Mouse (Mus musculus) adrenal gland, postnatal 25 days (tissue): ENCODE data around the gene Mpv17. TPM values are rescaled to one million over a fixed set of nuclear protein-coding genes. Genes with fewer than 3 reads are reported as not detected.

Source experiments
- DNase-seq: peaks from one replicate; pipeline ENCODE4 v3.0.0; 2021; ENCODE audit warnings: mixed read lengths
- total RNA-seq: library from RNA; stranded (reverse); gene quantifications from 2 replicates; pipeline ENCODE4 v1.2.3, GENCODE M21; 2021

Gene Mpv17
- total RNA-seq, 1 experiment from 2014 or later = 66.6 TPM

DNA sequence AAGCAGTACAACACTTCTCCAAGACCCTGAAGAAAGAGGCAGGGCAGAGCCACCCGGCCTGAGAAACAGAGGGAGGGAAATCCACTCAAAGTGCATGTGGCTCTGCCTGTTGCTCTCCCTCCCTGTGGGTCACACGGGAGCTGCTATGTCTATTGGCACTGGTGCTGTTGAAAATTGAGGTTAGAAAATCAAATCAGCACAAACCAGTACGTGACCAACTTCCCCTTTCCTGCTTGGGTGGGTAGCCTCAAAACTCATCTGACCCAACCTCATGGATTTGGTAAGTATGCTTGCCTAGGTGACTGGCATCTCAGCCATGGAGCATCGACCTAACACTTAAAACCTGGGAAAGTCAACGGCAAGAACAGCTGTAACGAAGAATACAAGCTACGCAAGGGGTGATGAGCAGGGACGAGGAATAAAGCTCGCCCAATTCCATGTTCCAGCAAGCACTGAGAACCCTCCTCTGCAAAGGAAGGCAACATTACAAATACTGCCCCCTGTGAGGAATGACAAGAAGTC is 48.2 kb downstream of the Mpv17 start, which contains the start of gene Dnajc5g:
TSS of gene Dnajc5g (plus strand) at position 472 of the 522 bp plus-strand sequence.
- DNase-seq = no peak

GRCm38 (mm10) chr5:31095711-31096480 is 58.2 kb downstream of the Mpv17 start:
- DNase-seq = no peak

GRCm38 (mm10) chr5:31094799-31095691 is 59.0 kb downstream of the Mpv17 start:
- DNase-seq = peak; percentile 37

DNA sequence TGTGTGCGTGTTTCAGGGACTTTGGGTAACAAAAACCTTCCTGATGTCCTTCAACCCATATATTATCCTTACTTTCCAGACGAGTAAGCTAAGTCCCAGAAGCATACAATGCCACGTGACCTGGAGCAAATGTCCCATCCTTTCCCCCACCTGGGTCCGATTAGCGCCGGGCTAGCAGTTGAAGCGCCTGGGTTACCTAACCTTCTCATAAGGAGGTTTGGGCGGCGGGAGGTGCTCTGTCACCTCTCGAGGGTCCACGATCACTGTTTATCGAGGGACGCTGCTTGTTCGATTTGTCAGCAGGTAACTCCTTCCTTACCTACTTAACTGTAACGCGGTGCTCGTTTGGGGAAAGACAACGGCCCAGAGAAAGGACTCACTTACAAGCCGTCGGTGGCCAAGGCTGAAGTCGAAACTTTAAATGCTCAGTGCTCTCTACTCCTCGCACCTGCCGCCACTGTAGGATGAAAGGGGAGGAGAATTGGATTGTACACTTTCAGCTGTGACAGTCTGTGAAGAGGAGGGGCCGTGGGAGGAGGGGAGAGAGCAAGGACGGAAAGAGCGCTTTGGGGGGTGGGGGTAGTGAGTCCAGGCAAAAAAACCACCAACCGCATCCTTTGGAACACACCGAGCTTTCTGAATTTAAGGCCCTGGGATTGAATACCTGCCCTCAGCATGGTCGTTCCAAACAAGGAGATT is 59.8 kb downstream of the Mpv17 start:
- DNase-seq = no peak

DNA sequence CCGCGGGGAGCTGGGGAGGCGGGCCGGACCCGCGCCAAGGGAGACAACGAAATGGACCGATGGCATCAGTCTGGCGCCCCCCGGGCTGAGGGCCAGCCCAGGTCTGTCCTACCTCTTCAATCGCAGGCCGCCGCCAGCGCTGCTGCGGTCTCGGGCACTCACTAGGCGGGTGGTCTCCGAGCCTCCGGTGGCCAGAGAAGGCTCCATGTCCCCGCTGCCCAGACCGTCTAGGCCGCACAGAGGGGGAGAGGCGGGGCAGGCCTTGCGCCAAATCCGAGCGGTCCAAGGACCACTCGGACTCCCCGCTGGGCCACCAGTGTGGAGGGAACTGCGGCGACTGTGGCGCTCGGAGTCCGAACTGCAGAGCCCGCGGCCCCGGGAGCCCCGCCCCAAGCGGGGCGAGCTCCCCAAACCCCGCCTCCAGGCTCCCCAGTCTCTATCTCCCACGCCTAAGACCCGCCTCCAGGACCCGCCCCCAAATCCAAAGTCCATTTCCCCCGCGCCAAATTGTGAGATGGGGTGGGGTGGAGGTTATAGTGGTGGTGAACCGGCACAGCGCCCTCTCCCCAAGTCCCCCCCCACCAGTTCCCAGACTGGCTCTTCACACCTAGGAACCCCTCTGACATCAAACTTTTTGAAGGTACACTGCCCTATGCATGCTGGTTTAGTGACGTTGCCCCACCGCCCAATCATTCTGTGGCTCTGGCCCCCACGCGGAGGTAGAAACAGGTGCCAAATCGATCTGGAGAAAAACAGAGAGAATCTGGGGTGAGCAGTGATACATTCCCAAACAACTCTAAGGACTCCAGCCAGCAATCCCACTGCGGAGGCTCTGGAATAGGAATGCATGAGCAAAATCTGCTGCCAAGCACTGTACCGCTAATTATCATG is 60.7 kb downstream of the Mpv17 start:
- DNase-seq = peak; percentile 46

DNA sequence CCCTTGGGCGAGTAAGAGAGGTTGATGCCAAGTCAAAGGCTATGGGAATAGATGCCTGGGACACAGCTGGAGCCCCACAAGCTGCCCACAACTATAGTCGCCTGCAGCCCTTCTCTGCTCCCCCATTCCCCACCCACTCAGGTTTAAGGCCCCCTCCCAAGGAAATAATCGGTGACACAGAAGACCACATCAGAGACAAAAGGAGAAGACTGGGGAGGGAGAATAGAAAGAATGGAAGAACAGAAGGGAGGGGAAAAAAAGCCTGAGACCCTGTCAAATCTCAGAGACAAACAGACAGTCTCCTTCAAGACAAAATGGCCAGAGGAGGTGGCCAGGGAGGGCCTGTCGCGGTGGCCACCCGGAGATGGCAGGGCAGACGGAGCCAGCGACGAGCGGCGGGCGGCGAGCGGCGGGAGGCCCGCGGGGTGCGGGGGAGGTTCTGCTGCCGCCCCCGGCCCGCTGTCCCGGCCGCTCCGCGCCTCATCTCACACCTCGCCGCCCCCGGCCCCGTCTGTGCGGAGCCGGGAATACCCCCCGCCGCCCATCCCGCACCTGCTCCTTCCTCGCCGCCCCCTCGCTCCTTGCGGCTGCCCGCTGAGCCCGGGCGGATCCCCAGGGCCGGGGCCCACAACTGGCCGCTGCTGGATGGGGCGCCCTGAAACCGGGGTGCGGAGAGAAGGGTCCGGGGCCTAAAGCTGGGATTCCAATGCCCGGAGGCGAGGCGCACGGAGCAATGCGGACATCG is 61.6 kb downstream of the Mpv17 start:
- no peak for DNase-seq

Other genes starting within 250 kb of the Mpv17 start
- gene Ost4, start 246.5 kb downstream of the Mpv17 start, total RNA-seq = 190 and 207 TPM in 2 replicates
- 41.3 and 57.2 TPM in 2 replicates for gene Emilin1, start 240.8 kb downstream of the Mpv17 start, total RNA-seq
- gene Khk, start 232.8 kb downstream of the Mpv17 start, total RNA-seq = 28.5 and 58.5 TPM in 2 replicates
- 1.0 TPM in 1 of 2 replicates, not detected in the other for gene Cgref1, start 208.7 kb downstream of the Mpv17 start, total RNA-seq
- gene Preb, start 193.9 kb downstream of the Mpv17 start, total RNA-seq = 131 TPM in 2 replicates
- gene Tcf23, start 185.6 kb downstream of the Mpv17 start, total RNA-seq = 0.70 and 1.3 TPM in 2 replicates
- gene Atraid, start 105.9 kb downstream of the Mpv17 start, total RNA-seq = 136 and 139 TPM in 2 replicates
- 26.4 and 32.1 TPM in 2 replicates for gene Slc5a6, start 105.3 kb downstream of the Mpv17 start, total RNA-seq
- 28.3 and 29.1 TPM in 2 replicates for gene Cad, start 99.5 kb downstream of the Mpv17 start, total RNA-seq
- not detected in 2 replicates for gene Dnajc5g, start 48.0 kb downstream of the Mpv17 start, total RNA-seq
- not detected in 2 replicates for gene Slc30a3, start 46.0 kb downstream of the Mpv17 start, total RNA-seq
- not detected in 2 replicates for gene Trim54, start 37.5 kb downstream of the Mpv17 start, total RNA-seq
- not detected in 2 replicates for gene Ucn, start 15.4 kb downstream of the Mpv17 start, total RNA-seq
- gene Gm29609, start 25.7 kb upstream of the Mpv17 start, total RNA-seq = 3.2 and 3.5 TPM in 2 replicates
- gene Gtf3c2, start 25.9 kb upstream of the Mpv17 start, total RNA-seq = 67.1 and 82.5 TPM in 2 replicates
- gene Snx17, start 39.0 kb upstream of the Mpv17 start, total RNA-seq = 97.6 and 99.5 TPM in 2 replicates
- 45.2 and 52.6 TPM in 2 replicates for gene Eif2b4, start 39.2 kb upstream of the Mpv17 start, total RNA-seq
- 28.4 and 34.3 TPM in 2 replicates for gene Zfp513, start 48.1 kb upstream of the Mpv17 start, total RNA-seq
- 105 and 137 TPM in 2 replicates for gene Ppm1g, start 66.4 kb upstream of the Mpv17 start, total RNA-seq
- gene Nrbp1, start 86.6 kb upstream of the Mpv17 start, total RNA-seq = 80.5 and 107 TPM in 2 replicates
- not detected in 2 replicates for gene Gm9970, start 87.0 kb upstream of the Mpv17 start, total RNA-seq
- gene Krtcap3, start 97.4 kb upstream of the Mpv17 start, total RNA-seq = 5.2 and 5.3 TPM in 2 replicates
- 39.9 and 46.1 TPM in 2 replicates for gene Ift172, start 136.9 kb upstream of the Mpv17 start, total RNA-seq
- 4.1 and 6.7 TPM in 2 replicates for gene Fndc4, start 141.8 kb upstream of the Mpv17 start, total RNA-seq
- gene Gckr, start 143.2 kb upstream of the Mpv17 start, total RNA-seq = 0.55 and 0.95 TPM in 2 replicates